Mouse (Mus musculus) kidney, embryonic 16.5 days (tissue): Measurements from ENCODE around the gene Rmi2. TPM values are rescaled to one million over a fixed set of nuclear protein-coding genes. Genes with fewer than 3 reads are reported as not detected.
A peak's percentile ranks its signal among the peaks of the same experiment; 100 is the strongest.

ENCODE experiments used
- ATAC-seq: fragments of 200-750 bp; cut with Nextera tagmentation; 2 replicates; pipeline ENCODE4 v1.8.0; 2017; ENCODE audit warnings: moderate TSS enrichment; ENCODE audit not compliant: low FRiP score, low TSS enrichment
- H3K27ac ChIP-seq: fragments of 300-500 bp; sonication (generic); 2 replicates; pipeline ENCODE4 v1.5.1; 2014; ENCODE audit warnings: low read length
- H3K27me3 ChIP-seq: fragments of 300-500 bp; sonication (generic); 2 replicates; pipeline ENCODE4 v1.6.1; 2014; ENCODE audit warnings: low read length, control low read depth, mixed read lengths; ENCODE audit not compliant: insufficient read depth
- H3K36me3 ChIP-seq: fragments of 300-500 bp; sonication (generic); 2 replicates; pipeline ENCODE4 v1.6.1; 2014; ENCODE audit warnings: low read length, control low read depth, mixed read lengths; ENCODE audit not compliant: insufficient read depth
- H3K4me1 ChIP-seq: fragments of 300-500 bp; sonication (generic); 2 replicates; pipeline ENCODE4 v1.6.1; 2014; ENCODE audit warnings: low read length, control low read depth, mixed read lengths; ENCODE audit not compliant: insufficient read depth
- H3K4me2 ChIP-seq: fragments of 300-500 bp; sonication (generic); replicated peaks from 2 replicates; pipeline ENCODE4 v1.6.1; 2014; ENCODE audit warnings: low read depth, low read length
- H3K4me3 ChIP-seq: fragments of 300-500 bp; sonication (generic); 2 replicates; pipeline ENCODE4 v1.5.1; 2014; ENCODE audit warnings: mild to moderate bottlenecking, low read length
- H3K9ac ChIP-seq: fragments of 300-500 bp; sonication (generic); replicated peaks from 2 replicates; pipeline ENCODE4 v1.6.1; 2014; ENCODE audit warnings: low read length
- H3K9me3 ChIP-seq: fragments of 300-500 bp; sonication (generic); 2 replicates; pipeline ENCODE4 v1.6.1; 2016; ENCODE audit warnings: low read length, control low read depth
- WGBS: fragments of 180-500 bp; shearing (Covaris S2); extraction: QIAGEN DNeasy Blood & Tissue Kit; methylation state at CpG from one replicate; pipeline ENCODE4 v1.1.7; 2014; 5-methylcytosine and 5-hydroxymethylcytosine counted together
- polyA plus RNA-seq: library from polyadenylated mRNA; unstranded; fragments of >200 nt; fragmentation: Nextera tagmentation; extraction: Ambion mirVana; gene quantifications from 2 replicates; pipeline ENCODE4 v1.2.1, GENCODE M21; 2015

Gene Rmi2
- polyA plus RNA-seq: 2.9 and 3.5 TPM in 2 replicates

DNA sequence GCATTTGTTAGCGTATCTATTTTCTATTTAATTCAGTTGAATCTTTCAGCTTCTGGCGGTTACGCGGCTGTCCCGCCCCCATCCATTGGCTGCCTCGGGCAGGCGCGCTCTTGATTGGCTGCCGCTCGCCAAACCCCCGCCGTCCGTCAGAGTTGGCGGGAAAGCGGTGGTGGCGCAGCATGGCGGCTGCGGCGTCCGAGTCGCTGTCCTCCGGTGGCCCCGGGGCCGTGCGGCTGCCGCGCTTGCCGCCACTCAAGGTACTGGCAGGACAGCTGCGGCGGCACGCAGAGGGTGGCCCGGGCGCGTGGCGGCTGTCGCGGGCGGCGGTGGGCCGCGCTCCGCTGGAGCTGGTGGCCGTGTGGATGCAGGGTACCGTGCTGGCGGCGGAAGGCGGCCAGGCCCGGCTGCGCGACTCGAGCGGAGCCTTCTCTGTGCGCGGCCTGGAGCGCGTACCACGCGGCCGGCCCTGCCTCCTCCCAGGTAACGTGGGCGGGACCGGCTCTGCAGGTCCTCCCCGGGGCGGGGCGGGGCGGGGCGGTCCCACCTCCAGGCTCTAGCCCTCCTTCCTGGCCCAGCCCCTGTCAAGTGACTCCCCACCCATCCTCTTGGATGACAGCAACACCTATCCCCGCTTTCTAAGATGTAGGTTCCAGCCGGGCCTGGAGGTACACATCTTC lies at the start of gene Rmi2:
TSS of gene Rmi2 (plus strand) at position 149 of the 677 bp plus-strand sequence.
- peaks cover 28% of the 10 kb centered on the region for H3K4me1 ChIP-seq
- under 1% methylated on average over 55 of the region's 69 CpGs for WGBS
- H3K36me3 ChIP-seq: peaks cover 3% of the 10 kb centered on the region; the same call in 1 of the 2 replicates
- H3K4me2 ChIP-seq: peak within 1 kb of the TSS; percentile 74
- peak within 1 kb of the TSS; percentile 71 for H3K4me3 ChIP-seq
- H3K27me3 ChIP-seq: no peaks in the 10 kb centered on the region
- ATAC-seq: peak; percentile 95
- H3K9me3 ChIP-seq: no peaks in the 10 kb centered on the region
- H3K27ac ChIP-seq: peak within 1 kb of the TSS; percentile 80
- H3K9ac ChIP-seq: peak within 1 kb of the TSS; percentile 81

DNA sequence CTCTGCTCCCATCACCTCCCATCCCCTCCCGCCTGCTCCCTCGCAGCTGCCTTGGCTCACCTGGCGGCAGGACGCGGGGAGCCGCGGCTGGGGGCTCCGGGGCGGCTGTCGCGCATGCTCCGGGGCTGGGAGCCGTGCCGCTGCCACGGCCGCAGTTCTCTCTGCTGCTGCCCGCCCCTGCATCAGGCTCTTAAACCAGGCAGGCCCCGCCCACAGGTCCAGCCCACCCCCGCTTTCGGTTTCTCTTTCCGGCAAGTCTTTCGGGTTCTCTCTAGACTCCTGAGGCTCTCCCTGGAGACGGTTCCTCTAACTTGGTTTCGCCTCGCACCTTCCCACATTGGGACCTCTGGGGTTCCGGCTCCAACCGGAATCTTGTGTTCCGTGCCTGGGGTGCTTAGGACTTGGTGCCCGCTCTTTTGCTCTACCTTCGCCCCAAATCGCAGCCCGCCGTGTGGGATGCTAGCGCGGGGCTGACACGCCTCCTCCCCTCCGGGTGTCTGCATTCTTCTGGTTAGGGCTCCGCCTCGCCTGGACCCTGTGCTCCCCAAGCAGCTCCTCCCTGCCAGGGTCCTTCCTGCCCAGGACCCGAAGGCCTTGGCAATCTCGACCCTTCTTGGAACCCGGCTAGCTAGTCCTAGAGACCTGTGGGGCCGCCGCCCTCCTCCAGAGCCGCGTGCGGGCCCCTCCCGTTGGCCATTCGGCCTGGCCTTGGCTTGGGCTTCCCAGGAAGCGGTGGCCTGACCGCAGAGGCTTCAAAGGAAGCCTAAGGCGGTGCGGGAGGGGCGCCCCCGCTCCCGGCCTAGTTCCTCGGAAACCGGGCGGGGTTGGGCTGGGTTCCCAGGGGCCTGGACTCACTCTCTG lies 49.3 kb upstream of the Rmi2 start, which contains the start of gene Socs1:
TSS of gene Socs1 (minus strand) at position 166 of the 861 bp plus-strand sequence.
- Histone ChIP-seq H3K27me3 (no peaks in the 10 kb centered on the region), H3K36me3 (no peaks in the 10 kb centered on the region), H3K9ac (peak within 1 kb of the TSS; percentile 83), H3K4me3 (peak within 1 kb of the TSS; percentile 75), H3K4me2 (peak within 1 kb of the TSS; percentile 93), H3K4me1 (peaks cover 38% of the 10 kb centered on the region), H3K9me3 (no peaks in the 10 kb centered on the region), H3K27ac (peak within 1 kb of the TSS; percentile 99)
- ATAC-seq: peak; percentile 88
- under 1% methylated on average over 58 of the region's 59 CpGs for WGBS

- Histone ChIP-seq H3K9ac (peak overlapping the region; percentile 83), H3K4me2 (peak overlapping the region; percentile 93), H3K4me3 (peak overlapping the region; percentile 75), H3K27ac (peak overlapping the region; percentile 99), H3K9me3 (no peaks in the 10 kb centered on the region), H3K36me3 (no peaks in the 10 kb centered on the region), H3K27me3 (no peaks in the 10 kb centered on the region), H3K4me1 (peaks cover 38% of the 10 kb centered on the region)
- peak; percentile 16 for ATAC-seq
- WGBS: 1% methylated on average over 9 of the region's 9 CpGs
These were observed 48.6 kb upstream of the Rmi2 start for GRCm38 (mm10) chr16:10786288-10786687.

GRCm38 (mm10) chr16:10786782-10787547 lies 47.9 kb upstream of the Rmi2 start:
- Histone ChIP-seq H3K4me2 (no peak overlapping the region), H3K36me3 (no peaks in the 10 kb centered on the region), H3K27ac (peak overlapping the region; percentile 99), H3K4me1 (peaks cover 32% of the 10 kb centered on the region), H3K4me3 (no peak overlapping the region), H3K9me3 (no peaks in the 10 kb centered on the region), H3K9ac (peak overlapping the region; percentile 33; the same call in 1 of the 2 replicates), H3K27me3 (no peaks in the 10 kb centered on the region)
- WGBS: 57% methylated on average over 4 of the region's 4 CpGs
- ATAC-seq: no peak

DNA sequence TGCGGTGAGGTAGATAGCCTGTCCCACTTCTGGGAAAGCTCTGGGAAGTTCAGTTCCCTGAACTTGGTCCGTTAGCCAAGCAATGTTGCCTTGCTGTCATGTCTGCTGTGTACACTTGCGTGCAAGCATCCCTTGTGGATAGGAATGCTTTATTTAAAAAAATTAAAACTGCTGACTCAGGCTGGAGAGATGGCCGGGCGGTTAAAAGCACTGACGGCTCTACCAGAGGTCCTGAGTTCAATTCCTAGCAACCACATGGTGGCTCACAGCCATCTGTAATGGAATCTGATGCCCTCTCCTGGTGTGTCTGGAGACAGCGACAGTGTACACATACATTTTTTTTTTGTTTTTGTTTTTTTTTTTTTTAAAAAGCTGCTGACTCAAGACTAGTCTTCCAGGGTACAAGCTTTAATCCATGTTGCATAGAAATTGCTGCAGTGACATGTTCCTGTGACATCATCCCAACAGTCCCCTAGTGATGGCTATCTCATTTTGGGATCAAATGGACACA lies 47.3 kb upstream of the Rmi2 start:
- no peak for ATAC-seq
- WGBS: 75% methylated on average over 7 of the region's 7 CpGs
- H3K4me1 ChIP-seq: peaks cover 26% of the 10 kb centered on the region
- H3K9me3 ChIP-seq: no peaks in the 10 kb centered on the region
- no peaks in the 10 kb centered on the region for H3K36me3 ChIP-seq
- H3K9ac ChIP-seq: no peak overlapping the region
- no peak overlapping the region for H3K4me3 ChIP-seq
- no peak overlapping the region for H3K4me2 ChIP-seq
- no peak overlapping the region for H3K27ac ChIP-seq
- H3K27me3 ChIP-seq: no peaks in the 10 kb centered on the region

DNA sequence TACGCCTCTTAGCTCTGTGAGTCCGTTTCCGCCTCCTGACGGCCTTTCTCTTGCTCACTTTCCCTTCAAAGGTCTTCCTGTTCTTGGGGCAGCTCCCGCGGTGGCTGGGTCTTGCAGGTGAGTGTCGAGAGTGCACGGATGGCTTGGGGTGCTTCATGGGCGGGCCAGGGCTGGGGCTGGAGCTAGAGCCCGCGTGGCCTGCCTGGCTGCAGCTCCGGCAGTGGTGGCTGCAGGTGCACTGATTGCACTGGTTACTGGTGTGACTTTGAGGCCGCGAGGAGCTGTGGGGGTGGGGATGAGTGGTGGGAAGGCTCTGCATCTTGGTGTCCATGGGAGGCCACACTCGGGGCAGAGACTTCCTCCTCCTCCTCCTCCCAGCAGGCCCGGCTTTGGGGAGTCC lies 46.6 kb upstream of the Rmi2 start, which contains the start of gene Tnp2:
TSS of gene Tnp2 (minus strand) at position 390 of the 400 bp plus-strand sequence.
- no peaks in the 10 kb centered on the region for H3K36me3 ChIP-seq
- WGBS: 43% methylated on average over 16 of the region's 16 CpGs
- no peaks in the 10 kb centered on the region for H3K27me3 ChIP-seq
- ATAC-seq: no peak
- no peaks in the 10 kb centered on the region for H3K9me3 ChIP-seq
- H3K27ac ChIP-seq: no peak within 1 kb of the TSS
- H3K4me3 ChIP-seq: no peak within 1 kb of the TSS
- peaks cover 19% of the 10 kb centered on the region for H3K4me1 ChIP-seq
- H3K4me2 ChIP-seq: no peak within 1 kb of the TSS
- H3K9ac ChIP-seq: no peak within 1 kb of the TSS

GRCm38 (mm10) chr16:10788866-10789265 lies 46.0 kb upstream of the Rmi2 start:
- no peaks in the 10 kb centered on the region for H3K36me3 ChIP-seq
- peaks cover 13% of the 10 kb centered on the region for H3K4me1 ChIP-seq
- no peak overlapping the region for H3K4me2 ChIP-seq
- H3K27ac ChIP-seq: no peak overlapping the region
- H3K4me3 ChIP-seq: no peak overlapping the region
- H3K9ac ChIP-seq: no peak overlapping the region
- no peaks in the 10 kb centered on the region for H3K9me3 ChIP-seq
- H3K27me3 ChIP-seq: no peaks in the 10 kb centered on the region
- WGBS: 41% methylated on average over 4 of the region's 4 CpGs
- no peak for ATAC-seq

- 70% methylated on average over 9 of the region's 9 CpGs for WGBS
- Histone ChIP-seq H3K4me1 (peaks cover 9% of the 10 kb centered on the region), H3K9ac (no peak within 1 kb of the TSS), H3K9me3 (no peaks in the 10 kb centered on the region), H3K27ac (no peak within 1 kb of the TSS), H3K27me3 (no peaks in the 10 kb centered on the region), H3K36me3 (no peaks in the 10 kb centered on the region), H3K4me2 (no peak within 1 kb of the TSS), H3K4me3 (no peak within 1 kb of the TSS)
- ATAC-seq: no peak
These were observed 44.2 kb upstream of the Rmi2 start, which contains the start of gene Prm3 for GRCm38 (mm10) chr16:10790702-10791101. TSS of gene Prm3 (minus strand) at chr16:10790914.

DNA sequence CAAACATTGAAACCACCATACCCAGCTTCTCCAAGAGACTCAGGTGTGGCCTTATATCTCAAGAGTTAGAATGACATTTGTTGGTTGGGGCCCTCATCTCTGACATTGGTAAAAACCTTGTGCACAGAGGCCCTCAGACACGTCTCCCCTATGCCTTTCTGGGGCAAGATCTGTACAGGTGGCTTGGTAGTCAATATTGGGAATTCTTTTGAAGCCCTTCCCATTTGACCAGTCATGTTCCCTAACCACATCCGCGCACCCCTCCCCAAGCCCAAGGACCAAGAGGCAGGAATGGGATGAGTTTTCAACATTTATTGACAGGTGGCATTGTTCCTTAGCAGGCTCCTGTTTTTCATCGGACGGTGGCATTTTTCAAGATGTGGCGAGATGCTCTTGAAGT lies 38.8 kb upstream of the Rmi2 start, which contains the start of gene Prm2:
TSS of gene Prm2 (minus strand) at position 101 of the 400 bp plus-strand sequence.
- no peak within 1 kb of the TSS for H3K27ac ChIP-seq
- no peaks in the 10 kb centered on the region for H3K9me3 ChIP-seq
- no peak within 1 kb of the TSS for H3K4me2 ChIP-seq
- H3K9ac ChIP-seq: no peak within 1 kb of the TSS
- no peaks in the 10 kb centered on the region for H3K4me1 ChIP-seq
- WGBS: 83% methylated on average over 6 of the region's 6 CpGs
- ATAC-seq: no peak
- H3K27me3 ChIP-seq: peaks cover 13% of the 10 kb centered on the region
- H3K4me3 ChIP-seq: no peak within 1 kb of the TSS
- H3K36me3 ChIP-seq: no peaks in the 10 kb centered on the region
